Mouse (Mus musculus) MEL (cell line): ENCODE data around the gene Rab11fip3. TPM values are rescaled to one million over a fixed set of nuclear protein-coding genes. Genes with fewer than 3 reads are reported as not detected.

Experiments used
- DNase-seq: peaks from one replicate; pipeline ENCODE4 v3.0.0; 2011; ENCODE audit warnings: low read depth, low spot score
- H3K27ac ChIP-seq: 2 replicates; pipeline ENCODE4 v1.5.1; 2012; ENCODE audit warnings: low read depth, mild to moderate bottlenecking, control low read depth, low read length, moderate library complexity; ENCODE audit not compliant: control insufficient read depth
- H3K27me3 ChIP-seq, 2 experiments: fragments of 150-350 bp in 1 of 2; sonication (generic) in 1 of 2; 2 replicates each; pipeline ENCODE4 v1.6.1; 2012; ENCODE audit warnings: low read length in 2 of 2, mild to moderate bottlenecking in 2 of 2, improper control_type of control experiment in 1 of 2, moderate library complexity in 1 of 2; ENCODE audit not compliant: insufficient read depth in 2 of 2, control insufficient read depth in 1 of 2
- H3K36me3 ChIP-seq, 2 experiments: 2 replicates each; pipeline ENCODE4 v1.6.1; 2012 to 2014; ENCODE audit warnings: low read length in 2 of 2, improper control_type of control experiment in 1 of 2, inconsistent platforms in 1 of 2, mild to moderate bottlenecking in 1 of 2; ENCODE audit not compliant: insufficient read depth in 2 of 2, control insufficient read depth in 1 of 2
- H3K4me1 ChIP-seq, 2 experiments: fragments of 150-350 bp in 1 of 2; sonication (generic) in 1 of 2; 2 replicates each; pipeline ENCODE4 v1.6.1; 2012; ENCODE audit warnings: low read length in 2 of 2, improper control_type of control experiment in 1 of 2, mild to moderate bottlenecking in 1 of 2; ENCODE audit not compliant: insufficient read depth in 2 of 2, control insufficient read depth in 1 of 2
- H3K4me3 ChIP-seq, 2 experiments: fragments of 150-350 bp in 1 of 2; sonication (generic) in 1 of 2; 2 replicates each; pipeline ENCODE4 v1.5.1; 2012; ENCODE audit warnings: low read depth in 2 of 2, low read length in 2 of 2, mild to moderate bottlenecking in 2 of 2, moderate library complexity in 2 of 2, control low read depth in 1 of 2, improper control_type of control experiment in 1 of 2; ENCODE audit not compliant: control insufficient read depth in 1 of 2, insufficient read depth in 1 of 2
- H3K79me2 ChIP-seq: 2 replicates; pipeline ENCODE4 v1.6.1; 2012; ENCODE audit warnings: mild to moderate bottlenecking, low read length, moderate library complexity; ENCODE audit not compliant: control insufficient read depth, poor library complexity, insufficient read depth
- H3K9ac ChIP-seq: 2 replicates; pipeline ENCODE4 v1.6.1; 2012; ENCODE audit warnings: low read depth, mild to moderate bottlenecking, control low read depth, low read length, moderate library complexity; ENCODE audit not compliant: control insufficient read depth, poor library complexity, severe bottlenecking
- H3K9me3 ChIP-seq: fragments of 150-350 bp; sonication (generic); replicated peaks from 2 replicates; pipeline ENCODE4 v1.6.1; 2012; ENCODE audit warnings: mild to moderate bottlenecking, low read length, improper control_type of control experiment, moderate library complexity; ENCODE audit not compliant: insufficient read depth
- CTCF ChIP-seq, 3 experiments: IDR thresholded peaks in 2 of 3; conservative IDR thresholded peaks in 1 of 3; 2 replicates each; pipeline ENCODE4 v1.5.1; 2011 to 2012; ENCODE audit warnings: low read length in 3 of 3, low read depth in 2 of 3, mild to moderate bottlenecking in 2 of 3, improper control_type of control experiment in 1 of 3, inconsistent platforms in 1 of 3, mixed read lengths in 1 of 3, moderate library complexity in 1 of 3; ENCODE audit not compliant: control insufficient read depth in 1 of 3, insufficient read depth in 1 of 3, poor library complexity in 1 of 3, severe bottlenecking in 1 of 3
- E2F4 ChIP-seq: IDR thresholded peaks from 2 replicates; pipeline ENCODE4 v1.6.1; 2011; ENCODE audit warnings: low read depth, low read length, improper control_type of control experiment, borderline replicate concordance
- ELF1 ChIP-seq: IDR thresholded peaks from 2 replicates; pipeline ENCODE4 v1.6.1; 2014; ENCODE audit warnings: low read depth, mild to moderate bottlenecking, inconsistent platforms, low read length, improper control_type of control experiment, moderate library complexity
- EP300 ChIP-seq, 2 experiments: IDR thresholded peaks; 2 replicates each; pipeline ENCODE4 v1.6.1; 2011; ENCODE audit warnings: improper control_type of control experiment in 2 of 2, low read length in 2 of 2, low read depth in 1 of 2, mild to moderate bottlenecking in 1 of 2
- GATA1 ChIP-seq: IDR thresholded peaks from 2 replicates; pipeline ENCODE4 v1.6.1; 2011; ENCODE audit warnings: low read depth, low read length, improper control_type of control experiment
- MEF2A ChIP-seq: IDR thresholded peaks from 2 replicates; pipeline ENCODE4 v1.6.1; 2014; ENCODE audit warnings: low read depth, mild to moderate bottlenecking, inconsistent platforms, low read length, improper control_type of control experiment; ENCODE audit not compliant: poor library complexity, insufficient replicate concordance, severe bottlenecking; ENCODE audit errors: extremely low read depth
- MYB ChIP-seq: IDR thresholded peaks from 2 replicates; pipeline ENCODE4 v1.6.1; 2011; ENCODE audit warnings: mild to moderate bottlenecking, low read depth, low read length, improper control_type of control experiment
- POLR2AphosphoS2 ChIP-seq: IDR thresholded peaks from 2 replicates; pipeline ENCODE4 v1.6.1; 2011; ENCODE audit warnings: low read length, improper control_type of control experiment
- POLR2AphosphoS5 ChIP-seq: IDR thresholded peaks from 2 replicates; pipeline ENCODE4 v1.6.1; 2012; ENCODE audit warnings: low read depth, borderline replicate concordance, mild to moderate bottlenecking, inconsistent platforms, low read length, moderate library complexity, mixed read lengths
- SIN3A ChIP-seq: IDR thresholded peaks from 2 replicates; pipeline ENCODE4 v1.6.1; 2012; ENCODE audit warnings: low read length, improper control_type of control experiment, inconsistent platforms
- SMC3 ChIP-seq: IDR thresholded peaks from 2 replicates; pipeline ENCODE4 v1.6.1; 2011; ENCODE audit warnings: low read depth, low read length, improper control_type of control experiment
- TAL1 ChIP-seq: IDR thresholded peaks from 2 replicates; pipeline ENCODE4 v1.6.1; 2012; ENCODE audit warnings: mild to moderate bottlenecking, inconsistent platforms, low read length, moderate library complexity, mixed read lengths
- TBP ChIP-seq: IDR thresholded peaks from 2 replicates; pipeline ENCODE4 v1.8.0; 2011; ENCODE audit warnings: low read depth, low read length, improper control_type of control experiment
- USF1 ChIP-seq: IDR thresholded peaks from 2 replicates; pipeline ENCODE4 v1.6.1; 2014; ENCODE audit warnings: low read depth, mild to moderate bottlenecking, inconsistent platforms, low read length, improper control_type of control experiment, moderate library complexity
- polyA plus RNA-seq, 2 experiments: library from polyadenylated mRNA; stranded (reverse) in 1 of 2; unstranded in 1 of 2; fragments of >175 nt in 1 of 2; fragments of >200 nt in 1 of 2; gene quantifications; 2 replicates each; pipeline versions ENCODE4 v1.2.1 to v1.2.4; 2012; ENCODE audit warnings: low replicate concordance in 2 of 2, low read depth in 1 of 2; ENCODE audit not compliant: insufficient read length in 2 of 2, insufficient read depth in 1 of 2, missing spikeins in 1 of 2
- total RNA-seq: library from RNA; depleted of rRNA; stranded (reverse); fragments of 300-350 nt; gene quantifications from 2 replicates; pipeline ENCODE4 v1.2.3, GENCODE M21; 2012

Gene Rab11fip3
- total and polyA plus RNA-seq, 3 experiments = 3.2 to 18.9 TPM; not detected in 1

- Histone ChIP-seq H3K27me3 (no peaks in the 10 kb centered on the region), H3K79me2 (no peaks in the 10 kb centered on the region), H3K36me3 (peaks cover 0 to 7% of the 10 kb centered on the region in 2 experiments; a peak in 1 of 4 replicates), H3K9me3 (no peaks in the 10 kb centered on the region), H3K9ac (no peak overlapping the region), H3K4me1 (peaks cover 0 to 4% of the 10 kb centered on the region in 2 experiments; a peak in 1 of 4 replicates), H3K4me3 (no peak overlapping the region), H3K27ac (no peak overlapping the region)
- TF ChIP-seq POLR2AphosphoS2 (no peak), ELF1 (no peak), POLR2AphosphoS5 (no peak), USF1 (no peak), MYB (no peak), TAL1 (no peak), EP300 (IDR thresholded peaks at IDR 0.05; ENCODE audit: low read depth in 1 of 2, low read length in 2 of 2) (no peak), GATA1 (no peak), TBP (no peak), SMC3 (no peak), MEF2A (no peak), E2F4 (no peak), CTCF (IDR thresholded peaks at IDR 0.05 in 2 of 3, conservative IDR thresholded peaks at IDR 0.05 in 1 of 3; ENCODE audit: control insufficient read depth in 1 of 3, insufficient read depth in 1 of 3, low read depth in 2 of 3, low read length in 3 of 3, poor library complexity in 1 of 3, severe bottlenecking in 1 of 3) (no peak), SIN3A (no peak)
- no peak for DNase-seq
Observed at GRCm38 (mm10) chr17:26055164-26055563, 14.2 kb downstream of the Rab11fip3 start.

- Histone ChIP-seq H3K27ac (no peak overlapping the region), H3K79me2 (no peaks in the 10 kb centered on the region)
- no peak for TF ChIP-seq ELF1
- peak in 1 of 2 experiments; percentile 34; a peak in 1 of 4 replicates for TF ChIP-seq EP300 (IDR thresholded peaks at IDR 0.05; ENCODE audit: low read depth in 1 of 2, low read length in 2 of 2)
- TF ChIP-seq, all 39 proteins: peak for 1
- peaks cover 0 to 7% of the 10 kb centered on the region in 2 experiments; a peak in 1 of 4 replicates for H3K36me3 ChIP-seq
- H3K9ac ChIP-seq = no peak overlapping the region
- H3K27me3 ChIP-seq = no peaks in the 10 kb centered on the region
- DNase-seq = peak; percentile 57
- no peak overlapping the region for H3K4me3 ChIP-seq
- no peaks in the 10 kb centered on the region for H3K9me3 ChIP-seq
- H3K4me1 ChIP-seq = peaks cover 0 to 4% of the 10 kb centered on the region in 2 experiments; a peak in 1 of 4 replicates
Observed at GRCm38 (mm10) chr17:26054133-26054845, 15.1 kb downstream of the Rab11fip3 start.
